Comparison of ENCODE assay signal across 9 mouse cellular contexts in genomic region chr5:53929205-53929614, GRCm38 (mm10).
A peak's percentile ranks its signal among the peaks of the same experiment; 100 is the strongest.
DNase-seq lines count a peak whose midpoint lies in the region; ATAC-seq and TF ChIP-seq lines count a peak whose summit lies in the region.
"Had no signal": no experiment of that assay in that cellular context is flagged by ENCODE, and none has a peak within 500 bp of the region (broad histone marks: within the 10 kb centered on the region; RNA-seq: fewer than 3 reads in every experiment).

No protein-coding gene starts in this region.

- no peaks in the 10 kb centered on the region for H3K36me3 ChIP-seq in heart, postnatal 0 days (replicated peaks; ENCODE audit: control insufficient read depth, insufficient read depth, low read length)
- H3K36me3 ChIP-seq in splenic B cell, adult 2 months (ENCODE audit: control insufficient read depth, insufficient read depth, low read length, poor library complexity, severe bottlenecking): no peaks in the 10 kb centered on the region
- H3K36me3 ChIP-seq: embryonic facial prominence, embryonic 12.5 days; heart, embryonic 13.5 days had no signal

- H3K4me2 ChIP-seq in heart, postnatal 0 days (ENCODE audit: low read depth, low read length): no peak overlapping the region
- H3K4me2 ChIP-seq: embryonic facial prominence, embryonic 12.5 days; heart, embryonic 13.5 days had no signal

- no peak for TF ChIP-seq CTCF in layer of hippocampus, adult 2 months (conservative IDR thresholded peaks at IDR 0.05)
- TF ChIP-seq CTCF in heart, postnatal 0 days (IDR thresholded peaks at IDR 0.05; ENCODE audit: low read depth): no peak

- no peak overlapping the region for H3K4me3 ChIP-seq in layer of hippocampus, adult 2 months
- H3K4me3 ChIP-seq in heart, postnatal 0 days (ENCODE audit: low read depth, low read length): no peak overlapping the region
- H3K4me3 ChIP-seq: embryonic facial prominence, embryonic 12.5 days; heart, embryonic 13.5 days had no signal

- no peaks in the 10 kb centered on the region for H3K9me3 ChIP-seq in heart, postnatal 0 days (replicated peaks; ENCODE audit: control insufficient read depth, low read length)
- H3K9me3 ChIP-seq: embryonic facial prominence, embryonic 12.5 days; heart, embryonic 13.5 days had no signal

- peak overlapping the region; percentile 25; the same call in 1 of the 2 replicates for H3K27ac ChIP-seq in layer of hippocampus, adult 2 months
- peak overlapping the region; percentile 62 for H3K27ac ChIP-seq in heart, postnatal 0 days (ENCODE audit: low read depth)
- H3K27ac ChIP-seq: embryonic facial prominence, embryonic 12.5 days; heart, embryonic 13.5 days had no signal

- ATAC-seq in heart, postnatal 0 days (ENCODE audit: insufficient read depth, low read depth): peak; percentile 54

- no peak overlapping the region for H3K9ac ChIP-seq in heart, postnatal 0 days (replicated peaks; ENCODE audit: low read depth, low read length)
- H3K9ac ChIP-seq: embryonic facial prominence, embryonic 12.5 days; heart, embryonic 13.5 days had no signal

- H3K4me1 ChIP-seq in heart, postnatal 0 days (ENCODE audit: control insufficient read depth, insufficient read depth): peaks cover 16% of the 10 kb centered on the region
- H3K4me1 ChIP-seq: embryonic facial prominence, embryonic 12.5 days had no signal

- peak; percentile 62; the same call in 1 of the 2 replicates for TF ChIP-seq EP300 in heart, postnatal 0 days (IDR thresholded peaks at IDR 0.05; ENCODE audit: low read depth)

- no peak for DNase-seq in layer of hippocampus, adult 2 months (ENCODE audit: low spot score in 2 of 2)
- no peak for DNase-seq in layer of hippocampus, adult 9-10 months (ENCODE audit: low spot score)
- DNase-seq in heart, postnatal 0 days (ENCODE audit: low spot score): peak; percentile 57
- peak; percentile 65 for DNase-seq in kidney, postnatal 10 days
- DNase-seq in splenic B cell, adult 2 months (ENCODE audit: low read depth, low spot score): peak; percentile 8
- DNase-seq in cerebellum, postnatal 10 days: no peak
- DNase-seq in layer of hippocampus, postnatal 10 days (ENCODE audit: low spot score in 2 of 2): no peak

- H3K27me3 ChIP-seq in heart, postnatal 0 days (ENCODE audit: control insufficient read depth, insufficient read depth, low read length): no peaks in the 10 kb centered on the region
- no peaks in the 10 kb centered on the region; the same call in 1 of the 2 replicates for H3K27me3 ChIP-seq in splenic B cell, adult 2 months (ENCODE audit: control insufficient read depth, insufficient read depth, low read length, poor library complexity, severe bottlenecking)
- H3K27me3 ChIP-seq: embryonic facial prominence, embryonic 12.5 days had no signal

- 54% methylated on average over 10 of the region's 10 CpGs for WGBS in heart, postnatal 0 days

Comparison
In these comparisons a context has a peak if more than half of its experiments do, and no peak if none do; other contexts are left out.
1. DNase-seq: peak in heart, postnatal 0 days (single experiment), kidney, postnatal 10 days (single experiment) and splenic B cell, adult 2 months (single experiment); none in layer of hippocampus, adult 2 months (0 of 2), layer of hippocampus, adult 9-10 months (single experiment), cerebellum, postnatal 10 days (0 of 2) and layer of hippocampus, postnatal 10 days (0 of 2).